Mouse (Mus musculus) embryo, embryonic 10.5 days (tissue): ENCODE results near the gene Rln3.
A peak's percentile ranks its signal among the peaks of the same experiment; 100 is the strongest.
"Not testable (repeated sequence)": the region's sequence is repeated elsewhere in the genome, so short reads cannot be mapped to it uniquely, and the experiment has no call there.

Source experiments
- DNase-seq: peaks from one replicate; pipeline ENCODE4 v3.0.0-alpha.2; 2015; ENCODE audit warnings: low spot score

Gene Rln3

GRCm38 (mm10) chr8:84021096-84021495 is 23.7 kb downstream of the Rln3 start, which contains the start of gene Palm3:
Palm3 (plus strand) TSS chr8:84021471.
- no peak for DNase-seq

- DNase-seq, result no peak
These were observed 25.1 kb downstream of the Rln3 start for GRCm38 (mm10) chr8:84019738-84020137.

GRCm38 (mm10) chr8:84015833-84016232 is 29.0 kb downstream of the Rln3 start:
- no peak for DNase-seq

GRCm38 (mm10) chr8:84012499-84013165 is 32.2 kb downstream of the Rln3 start:
- peak; percentile 68 for DNase-seq

GRCm38 (mm10) chr8:84011705-84012498 is 32.9 kb downstream of the Rln3 start, which contains the start of gene 2210011C24Rik:
2210011C24Rik (minus strand) TSS chr8:84012171.
- no peak for DNase-seq

- DNase-seq, result peak; percentile 84
These were observed 33.9 kb downstream of the Rln3 start for GRCm38 (mm10) chr8:84010625-84011611.

GRCm38 (mm10) chr8:84009876-84010275 is 34.9 kb downstream of the Rln3 start:
- DNase-seq, result peak; percentile 93

GRCm38 (mm10) chr8:84008362-84008761 is 36.4 kb downstream of the Rln3 start:
- DNase-seq, result peak; percentile 69

GRCm38 (mm10) chr8:84005502-84005901 is 39.3 kb downstream of the Rln3 start:
- DNase-seq, result not testable (repeated sequence)

- peak; percentile 95 for DNase-seq
These were observed 40.1 kb downstream of the Rln3 start for GRCm38 (mm10) chr8:84004533-84005201.

GRCm38 (mm10) chr8:84003612-84004246 is 41.1 kb downstream of the Rln3 start:
- DNase-seq, result no peak

GRCm38 (mm10) chr8:84002957-84003611 is 41.7 kb downstream of the Rln3 start:
- no peak for DNase-seq

GRCm38 (mm10) chr8:84001281-84002000 is 43.4 kb downstream of the Rln3 start, which contains the start of gene 1700067K01Rik:
1700067K01Rik (plus strand) TSS chr8:84001502.
- no peak for DNase-seq

GRCm38 (mm10) chr8:83999825-84000224 is 45.0 kb downstream of the Rln3 start:
- DNase-seq, result no peak

GRCm38 (mm10) chr8:83999057-83999705 is 45.6 kb downstream of the Rln3 start:
- DNase-seq, result no peak

- DNase-seq, result peak; percentile 85
These were observed 46.4 kb downstream of the Rln3 start for GRCm38 (mm10) chr8:83998231-83999056.

GRCm38 (mm10) chr8:83997511-83998141 is 47.2 kb downstream of the Rln3 start, which contains the start of gene Samd1:
Samd1 (plus strand) TSS chr8:83997672.
- peak; percentile 62 for DNase-seq
